Mouse (Mus musculus): ENCODE data around the gene Set.

Set gene

DNA sequence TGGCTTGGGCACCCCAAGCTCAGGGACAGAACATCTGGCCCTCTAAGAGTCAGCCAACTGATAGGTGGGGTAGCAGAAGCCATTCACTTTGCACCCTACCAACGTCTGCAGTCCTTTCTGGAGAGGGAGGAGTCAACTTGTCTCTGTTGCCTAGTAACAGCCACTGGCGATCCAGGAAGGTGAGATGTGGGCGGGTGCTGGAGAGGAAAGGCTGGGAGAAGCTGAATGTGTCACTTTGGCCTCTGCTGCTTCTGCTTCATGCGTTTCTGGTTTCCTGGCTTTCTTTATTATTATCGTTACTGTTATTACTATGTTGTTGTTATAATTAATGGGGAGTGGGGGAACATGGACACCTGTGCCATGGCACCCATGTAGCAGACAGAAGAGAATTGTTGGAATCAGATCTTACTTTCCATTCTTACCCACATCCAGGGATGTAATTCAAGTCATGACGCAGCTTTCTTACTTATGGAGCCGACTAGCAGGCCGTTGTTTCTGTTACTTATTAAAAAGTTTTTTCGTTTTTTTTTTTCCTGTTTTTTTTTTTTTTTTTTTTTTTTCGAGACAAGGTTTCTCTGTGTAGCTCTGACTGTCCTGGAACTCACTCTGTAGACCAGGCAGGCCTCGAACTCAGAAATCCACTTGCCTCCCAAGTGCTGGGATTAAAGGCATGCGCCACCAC, at the start of gene Set:
Set (plus strand) TSS at position 156 of the 682 bp plus-strand sequence.
- in situ Hi-C loops (cut with MboI; ENCODE audit: low pct_unique_long_range_greater_than_20kb in 1 of 2, low sequenced_read_pairs in 2 of 2, unreplicated experiment in 1 of 2), result no loop called here

DNA sequence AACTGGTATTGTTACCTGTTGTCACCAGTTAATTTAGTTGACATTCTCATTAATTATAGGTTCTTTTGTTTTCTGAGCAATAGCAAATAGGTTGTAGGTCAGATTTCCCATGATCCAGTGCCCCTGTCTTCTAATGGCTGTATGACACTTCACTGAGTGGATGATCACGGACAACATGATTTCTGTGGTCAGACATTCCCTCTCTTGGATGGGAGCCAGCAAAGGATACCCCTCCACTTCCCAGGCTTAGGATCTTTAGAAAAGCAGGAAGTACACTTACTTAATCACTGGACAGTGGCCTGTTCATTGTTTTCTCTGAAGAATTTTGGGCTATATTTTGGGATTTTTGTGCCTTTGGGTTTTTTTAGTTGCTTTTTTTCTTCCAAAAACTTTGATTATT, 48.1 kb upstream of the Set start:
- in situ Hi-C loops (cut with MboI; ENCODE audit: low pct_unique_long_range_greater_than_20kb in 1 of 2, low sequenced_read_pairs in 2 of 2, unreplicated experiment in 1 of 2), result loop anchor here in 1 of 2 experiments (25.0 kb wide), 2 partner anchors 97 to 303 kb away; no protein-coding TSS in a partner anchor

DNA sequence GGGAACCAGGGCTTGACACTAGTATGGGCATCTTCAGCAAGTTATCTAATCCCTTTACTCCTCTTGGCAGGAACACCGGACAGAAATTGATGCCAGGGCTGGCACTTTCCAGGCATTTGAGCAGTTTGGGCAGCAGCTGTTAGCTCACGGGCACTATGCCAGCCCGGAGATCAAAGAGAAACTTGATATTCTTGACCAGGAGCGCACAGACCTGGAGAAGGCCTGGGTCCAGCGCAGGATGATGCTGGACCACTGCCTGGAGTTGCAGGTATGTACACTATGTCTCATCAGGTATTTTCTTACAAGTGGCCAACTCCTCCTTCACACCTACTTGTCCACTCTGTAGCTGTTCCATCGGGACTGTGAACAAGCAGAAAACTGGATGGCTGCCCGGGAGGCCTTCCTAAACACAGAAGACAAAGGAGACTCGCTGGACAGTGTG, 46.3 kb upstream of the Set start:
- in situ Hi-C loops (cut with MboI; ENCODE audit: low pct_unique_long_range_greater_than_20kb in 1 of 2, low sequenced_read_pairs in 2 of 2, unreplicated experiment in 1 of 2), result loop anchor here in 1 of 2 experiments (25.0 kb wide), 2 partner anchors 99 to 301 kb away; no protein-coding TSS in a partner anchor

DNA sequence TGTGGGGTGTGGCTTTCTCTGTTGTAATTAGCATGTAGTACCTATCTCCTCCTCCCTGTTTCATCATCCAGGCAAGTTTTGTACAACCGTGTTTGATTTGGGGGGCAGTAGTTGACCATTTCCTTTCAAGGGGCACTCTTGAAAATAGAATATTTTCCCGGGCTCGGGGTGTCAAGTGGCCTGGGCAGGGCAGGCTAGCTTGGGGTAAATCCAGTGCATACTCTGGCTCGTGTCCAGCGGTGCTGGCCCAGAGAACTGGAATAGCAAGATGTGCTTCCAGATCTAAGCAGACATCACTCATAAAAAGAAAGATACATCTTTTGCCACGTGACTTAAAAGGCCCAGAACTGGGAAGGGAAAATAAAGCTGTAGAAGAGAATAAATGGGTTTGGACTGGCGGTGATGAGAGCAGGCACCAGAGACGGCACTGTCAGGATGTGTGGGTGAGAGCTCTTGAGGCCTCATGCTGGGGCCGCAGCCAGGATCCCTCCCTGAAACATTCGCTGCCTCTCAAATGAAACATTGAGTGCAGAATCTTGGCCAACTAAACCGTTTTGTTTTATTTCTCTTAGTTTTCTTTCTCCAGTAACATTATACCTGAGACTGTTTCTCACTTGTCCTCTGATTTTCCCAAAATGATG, 42.7 kb upstream of the Set start:
- in situ Hi-C loops (cut with MboI; ENCODE audit: low pct_unique_long_range_greater_than_20kb in 1 of 2, low sequenced_read_pairs in 2 of 2, unreplicated experiment in 1 of 2), result loop anchor here in 1 of 2 experiments (25.0 kb wide), 2 partner anchors 102 to 298 kb away; no protein-coding TSS in a partner anchor

DNA sequence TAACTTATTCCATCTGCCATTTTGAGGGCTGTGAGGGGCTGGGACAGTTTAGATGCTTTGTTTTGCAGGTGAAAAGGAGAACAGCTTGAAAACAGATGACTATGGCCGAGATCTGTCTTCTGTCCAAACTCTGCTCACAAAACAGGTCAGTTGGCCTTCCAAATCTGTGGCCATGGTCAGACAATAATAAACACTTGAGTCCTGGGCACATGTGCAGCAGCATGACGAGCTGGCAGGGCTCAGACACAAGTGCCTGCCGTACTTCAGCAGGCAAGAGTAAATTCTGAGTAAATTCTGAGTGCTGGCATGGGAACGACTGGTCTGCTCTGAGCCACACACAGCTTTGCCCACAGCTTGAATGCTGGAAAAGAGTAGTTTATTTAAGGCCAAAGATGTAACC, 31.7 kb upstream of the Set start:
- in situ Hi-C loops (cut with MboI; ENCODE audit: low pct_unique_long_range_greater_than_20kb in 1 of 2, low sequenced_read_pairs in 2 of 2, unreplicated experiment in 1 of 2), result no loop called here

DNA sequence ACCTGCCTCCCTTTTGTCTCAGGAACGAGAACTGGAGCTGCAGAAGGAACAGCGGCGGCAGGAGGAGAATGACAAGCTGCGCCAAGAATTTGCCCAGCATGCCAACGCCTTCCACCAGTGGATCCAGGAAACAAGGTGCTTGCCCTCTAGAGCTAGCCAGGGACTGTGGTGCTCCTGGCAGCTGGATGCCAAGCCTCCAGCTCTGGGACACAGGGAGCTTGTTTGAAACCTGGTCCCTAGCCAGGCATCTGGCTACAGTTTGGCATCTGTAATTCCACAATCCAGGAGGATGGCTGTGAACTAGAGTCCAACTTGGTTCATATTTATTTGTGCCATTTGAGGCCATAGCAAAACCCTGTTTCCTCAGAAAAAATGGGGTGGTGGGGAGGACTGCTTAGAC, 30.2 kb upstream of the Set start:
- in situ Hi-C loops (cut with MboI; ENCODE audit: low pct_unique_long_range_greater_than_20kb in 1 of 2, low sequenced_read_pairs in 2 of 2, unreplicated experiment in 1 of 2), result no loop called here

DNA sequence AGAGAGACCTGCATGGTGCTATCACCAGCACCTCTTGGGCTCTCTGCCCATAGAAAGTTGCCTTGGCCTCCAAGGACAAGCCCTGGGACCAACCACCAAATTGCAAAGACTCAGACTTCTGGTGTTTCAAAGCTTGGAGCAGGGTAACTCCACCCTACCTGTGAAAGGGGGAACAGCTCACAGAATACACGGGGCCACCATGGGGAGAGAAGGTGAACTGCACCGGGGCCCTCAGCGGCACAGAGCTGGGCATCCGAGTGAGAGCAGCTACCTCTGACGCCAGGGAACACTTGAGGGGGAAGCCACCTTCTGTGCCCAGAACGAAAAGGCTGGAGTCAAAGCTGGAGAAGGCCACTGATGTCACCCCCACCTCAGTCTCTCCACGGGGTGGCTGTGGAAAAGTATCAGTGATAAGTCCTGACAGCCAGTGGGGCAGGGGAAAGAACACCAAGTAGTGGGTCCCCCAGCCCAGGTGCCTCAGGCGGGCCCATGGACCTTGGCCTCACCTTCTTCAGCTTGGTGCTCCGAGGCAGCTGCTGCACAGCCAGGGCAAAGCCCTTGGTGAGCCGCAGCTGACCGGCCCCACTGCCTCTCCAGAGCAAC, 24.8 kb upstream of the Set start:
- in situ Hi-C loops (cut with MboI; ENCODE audit: low pct_unique_long_range_greater_than_20kb in 1 of 2, low sequenced_read_pairs in 2 of 2, unreplicated experiment in 1 of 2), result no loop called here

DNA sequence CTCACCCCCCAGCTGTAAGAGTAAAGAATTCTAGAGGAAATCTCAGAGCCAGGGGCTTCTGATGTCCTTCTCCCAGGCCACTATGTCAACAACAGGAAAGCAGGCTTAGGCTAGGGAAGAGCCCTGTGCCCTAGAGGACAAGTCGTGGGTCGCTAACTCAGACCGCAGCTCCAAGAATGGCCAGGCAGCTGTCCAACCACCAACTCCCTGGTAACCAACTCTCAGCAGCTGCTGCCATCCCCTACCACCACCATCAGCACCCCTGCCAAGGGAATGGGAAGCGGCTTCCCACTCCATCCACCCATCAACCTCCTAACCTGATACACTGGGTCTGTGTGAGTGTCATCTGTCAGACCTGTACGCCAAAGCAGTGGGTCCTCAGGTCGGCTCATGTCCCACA, 24.2 kb upstream of the Set start:
- in situ Hi-C loops (cut with MboI; ENCODE audit: low pct_unique_long_range_greater_than_20kb in 1 of 2, low sequenced_read_pairs in 2 of 2, unreplicated experiment in 1 of 2), result no loop called here

DNA sequence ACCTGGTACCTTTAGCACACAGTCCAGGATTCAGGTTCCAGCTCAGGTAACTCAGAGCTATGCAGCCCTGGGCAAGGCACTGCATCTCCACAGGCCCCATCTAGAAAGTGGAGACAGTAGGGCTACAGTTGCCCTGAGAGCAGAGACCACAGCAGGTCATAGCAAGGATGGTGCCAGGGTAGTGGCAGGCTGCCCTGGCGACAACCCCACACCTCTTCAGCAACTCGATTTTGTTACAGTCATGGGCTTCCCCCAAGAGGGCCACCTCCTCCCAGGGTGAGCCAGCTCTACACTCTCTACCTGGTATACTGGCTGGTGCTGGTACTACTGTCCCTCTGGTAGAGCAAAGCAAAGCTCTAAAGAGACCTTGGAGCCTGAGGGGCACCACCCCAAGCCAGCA, 19.4 kb upstream of the Set start:
- in situ Hi-C loops (cut with MboI; ENCODE audit: low pct_unique_long_range_greater_than_20kb in 1 of 2, low sequenced_read_pairs in 2 of 2, unreplicated experiment in 1 of 2), result no loop called here

DNA sequence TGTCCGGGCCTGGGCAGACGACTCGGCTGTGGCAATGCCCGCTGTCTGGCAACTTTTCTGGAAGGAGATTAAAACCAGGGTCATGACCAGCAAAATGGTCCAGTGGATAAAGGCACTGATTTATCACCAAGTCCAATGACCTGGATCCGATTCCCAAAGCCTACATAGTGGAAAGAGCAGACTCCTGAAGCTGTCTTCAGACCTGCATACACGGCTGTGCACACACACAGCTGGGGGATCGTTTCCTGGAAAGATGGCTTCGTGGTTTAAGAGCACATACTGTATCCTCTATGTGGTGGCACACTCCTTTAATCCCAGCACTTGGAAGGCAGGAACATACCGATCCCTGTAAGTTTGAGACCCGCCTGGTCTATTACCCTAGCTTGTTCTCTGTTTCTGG, 18.8 kb upstream of the Set start:
- in situ Hi-C loops (cut with MboI; ENCODE audit: low pct_unique_long_range_greater_than_20kb in 1 of 2, low sequenced_read_pairs in 2 of 2, unreplicated experiment in 1 of 2), result no loop called here

DNA sequence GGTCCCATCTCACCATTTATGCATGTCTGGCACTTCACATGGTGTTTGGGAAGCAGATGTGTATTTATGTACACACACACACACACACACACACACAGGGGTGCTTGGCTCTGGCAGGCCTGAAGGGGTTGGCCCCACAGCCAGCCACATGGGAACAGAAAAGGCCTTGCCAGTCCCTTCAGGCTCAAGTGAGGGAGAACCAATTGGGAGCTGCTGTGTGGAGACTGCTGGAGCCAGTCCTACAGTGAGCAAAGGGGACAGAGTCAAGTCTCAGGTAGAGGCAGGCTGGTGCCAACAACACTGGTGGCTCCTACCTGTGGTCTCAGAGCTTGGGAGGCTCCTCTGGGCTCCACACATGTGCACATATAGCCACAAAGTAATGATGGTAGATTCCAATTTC, 17.5 kb upstream of the Set start:
- in situ Hi-C loops (cut with MboI; ENCODE audit: low pct_unique_long_range_greater_than_20kb in 1 of 2, low sequenced_read_pairs in 2 of 2, unreplicated experiment in 1 of 2), result no loop called here

DNA sequence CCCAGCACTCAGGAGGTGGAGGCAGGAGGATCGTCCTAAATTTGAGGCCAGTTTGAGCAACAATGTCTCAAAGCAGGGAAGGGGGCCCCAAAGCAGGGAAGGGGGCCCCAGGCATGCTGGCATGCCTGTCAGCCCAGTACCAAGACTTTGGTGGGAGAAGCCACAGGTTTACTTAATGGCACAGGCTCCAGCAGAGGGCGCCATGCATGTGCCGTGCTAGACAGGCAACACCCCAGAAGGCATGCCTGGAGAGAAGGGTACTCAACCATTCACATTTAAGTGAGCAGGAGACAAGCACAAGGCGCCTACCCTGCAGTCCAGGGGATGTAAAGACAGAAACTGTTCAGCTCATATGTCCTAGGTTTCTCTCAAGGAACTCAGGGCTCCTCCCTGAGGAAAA, 14.7 kb upstream of the Set start:
- in situ Hi-C loops (cut with MboI; ENCODE audit: low pct_unique_long_range_greater_than_20kb in 1 of 2, low sequenced_read_pairs in 2 of 2, unreplicated experiment in 1 of 2), result no loop called here

DNA sequence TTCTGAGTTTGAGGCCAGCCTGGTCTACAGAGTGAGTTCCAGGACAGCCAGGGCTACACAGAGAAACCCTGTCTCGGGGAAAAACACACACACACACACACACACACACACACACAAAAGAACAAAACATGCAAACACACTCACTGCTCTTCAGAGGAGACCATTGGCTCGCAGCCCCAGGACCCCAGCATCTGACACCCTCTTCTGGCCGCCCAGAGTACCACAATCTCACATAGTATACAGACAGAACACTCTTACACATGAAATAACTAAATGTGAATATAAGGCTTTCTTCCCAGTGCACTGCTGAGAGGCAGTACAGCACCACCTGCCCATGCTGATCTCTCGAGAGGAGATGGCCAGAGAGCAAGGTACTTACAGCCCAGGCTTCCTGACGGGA, 12.6 kb upstream of the Set start:
- in situ Hi-C loops (cut with MboI; ENCODE audit: low pct_unique_long_range_greater_than_20kb in 1 of 2, low sequenced_read_pairs in 2 of 2, unreplicated experiment in 1 of 2), result no loop called here

DNA sequence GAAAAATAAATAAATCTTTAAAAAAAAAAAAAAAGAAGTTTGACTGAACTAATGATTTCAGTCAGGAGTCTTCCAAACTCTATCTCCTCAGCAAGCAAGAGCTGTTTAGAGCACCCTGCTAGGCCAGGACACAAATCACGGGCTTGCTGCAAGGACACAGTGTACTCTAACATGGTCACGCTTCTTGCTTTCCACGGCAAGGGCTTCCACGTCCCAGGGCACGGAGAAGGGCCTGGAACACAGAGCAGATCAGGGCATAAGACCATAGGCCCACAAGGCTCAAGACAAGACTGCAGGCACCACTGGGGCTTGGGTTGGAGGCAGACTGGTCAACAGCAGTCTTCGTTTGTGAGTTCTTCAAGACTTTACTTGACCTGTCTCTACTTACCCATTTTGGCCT, 10.1 kb upstream of the Set start:
- in situ Hi-C loops (cut with MboI; ENCODE audit: low pct_unique_long_range_greater_than_20kb in 1 of 2, low sequenced_read_pairs in 2 of 2, unreplicated experiment in 1 of 2), result no loop called here

DNA sequence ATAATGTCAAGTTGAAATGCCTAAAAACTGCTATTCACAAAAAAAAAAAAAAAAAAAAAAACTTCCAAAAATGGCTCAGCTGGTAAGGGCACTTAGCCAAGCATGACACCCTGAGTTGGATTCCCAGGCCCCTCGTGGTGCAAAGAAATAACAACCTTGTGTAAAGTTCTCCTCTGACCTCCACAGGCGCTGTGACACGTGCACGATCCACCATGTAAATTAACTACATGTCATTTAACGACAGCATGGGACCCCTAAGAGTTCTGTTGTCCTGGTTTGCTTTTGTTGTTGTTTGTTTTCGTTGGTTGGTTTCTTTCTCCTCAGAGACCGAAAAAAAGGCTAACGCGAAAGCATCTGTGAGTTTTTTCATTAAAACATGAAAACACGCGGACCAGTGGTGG, 9.1 kb upstream of the Set start:
- in situ Hi-C loops (cut with MboI; ENCODE audit: low pct_unique_long_range_greater_than_20kb in 1 of 2, low sequenced_read_pairs in 2 of 2, unreplicated experiment in 1 of 2), result no loop called here

DNA sequence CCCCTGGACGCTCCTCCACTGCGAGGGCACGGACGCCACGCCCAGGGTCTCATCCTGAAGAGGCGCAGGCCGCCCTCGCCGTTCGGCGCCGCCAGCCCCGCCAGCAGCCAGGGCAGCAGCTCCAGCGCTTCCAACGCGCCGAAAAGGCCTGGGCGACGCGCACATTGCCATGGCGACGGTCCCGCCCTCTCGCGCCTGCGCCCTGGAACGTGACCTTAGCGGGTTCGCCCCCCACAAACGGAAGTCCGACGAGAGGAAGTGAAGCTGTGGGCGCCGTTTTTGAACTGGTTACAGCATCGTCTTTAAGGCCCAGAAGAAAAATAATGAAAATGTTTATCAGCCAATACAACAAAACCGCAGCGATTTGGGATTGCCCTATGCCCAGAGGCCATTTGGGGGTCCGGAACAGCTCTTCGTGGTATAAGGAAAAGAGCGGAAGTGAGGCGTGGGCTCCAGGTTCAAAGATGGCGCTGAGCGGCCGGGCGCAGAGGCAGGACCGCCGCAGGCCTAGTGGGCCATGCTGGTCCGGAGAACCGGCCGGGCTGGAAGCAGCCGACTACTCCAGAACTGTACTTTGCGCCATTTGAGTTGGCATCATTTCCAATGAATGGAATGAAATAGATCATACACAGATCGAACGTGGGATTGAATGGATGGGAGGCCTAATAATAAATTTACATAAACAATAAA, 8.3 kb upstream of the Set start, which contains the start of gene Wdr34:
Wdr34 (minus strand) TSS at position 183 of the 690 bp plus-strand sequence.
- in situ Hi-C loops (cut with MboI; ENCODE audit: low pct_unique_long_range_greater_than_20kb in 1 of 2, low sequenced_read_pairs in 2 of 2, unreplicated experiment in 1 of 2), result no loop called here

DNA sequence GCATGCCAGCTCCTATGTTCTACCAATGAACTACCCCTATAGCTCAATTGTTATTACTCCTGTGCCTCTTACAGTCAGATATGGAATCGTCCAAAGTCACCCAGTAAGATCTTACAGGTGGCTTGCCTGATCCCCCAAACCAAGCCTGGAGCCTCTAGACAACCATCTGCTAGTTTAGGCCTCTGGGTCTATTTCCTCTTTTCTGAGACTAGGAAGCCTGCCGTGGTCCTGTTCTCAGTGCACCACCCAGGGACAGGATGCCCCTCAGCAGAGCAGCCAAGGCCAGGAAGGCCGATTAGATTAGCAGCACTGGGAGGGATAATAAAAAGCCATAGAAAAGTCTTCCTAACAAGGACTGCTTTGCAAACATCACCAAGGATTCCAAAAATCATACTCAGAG, 7.3 kb upstream of the Set start:
- in situ Hi-C loops (cut with MboI; ENCODE audit: low pct_unique_long_range_greater_than_20kb in 1 of 2, low sequenced_read_pairs in 2 of 2, unreplicated experiment in 1 of 2), result no loop called here

DNA sequence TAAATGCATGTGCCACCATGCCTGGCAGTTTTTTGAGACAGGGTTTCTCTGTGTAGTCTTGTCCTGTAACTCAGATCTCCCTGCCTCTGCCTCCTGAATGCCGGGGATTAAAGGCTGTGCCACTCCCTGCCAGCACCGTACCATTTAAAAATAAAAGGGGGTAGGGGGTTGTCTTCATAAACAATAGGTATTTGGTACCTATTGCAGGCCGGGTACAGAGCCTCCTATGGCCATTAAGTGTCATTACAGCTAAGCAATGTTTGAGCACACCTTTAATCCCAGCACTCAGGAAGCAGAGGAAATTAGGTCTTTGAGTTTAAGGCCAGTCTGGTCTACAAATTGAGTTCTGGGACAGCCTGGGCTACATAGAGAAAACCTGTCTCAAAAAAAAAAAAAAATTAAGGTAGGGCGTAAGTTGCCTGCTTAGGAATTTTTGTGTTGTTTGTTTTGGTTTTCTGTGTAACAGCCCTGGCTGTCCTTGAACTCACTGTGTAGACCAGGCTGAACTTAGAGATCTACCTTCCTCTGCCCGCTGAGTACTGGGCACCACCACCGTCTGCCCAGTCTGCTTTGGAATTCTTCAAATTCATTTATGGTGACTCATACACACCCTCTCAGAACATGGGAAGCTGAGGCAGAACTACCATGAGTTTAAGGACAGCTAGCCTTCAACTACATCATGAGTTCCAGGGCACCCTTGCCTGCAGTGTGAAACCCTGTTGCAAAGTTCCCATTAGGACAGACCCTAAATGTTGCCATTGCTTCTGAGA, 5.0 kb upstream of the Set start:
- in situ Hi-C loops (cut with MboI; ENCODE audit: low pct_unique_long_range_greater_than_20kb in 1 of 2, low sequenced_read_pairs in 2 of 2, unreplicated experiment in 1 of 2), result no loop called here
